Mouse (Mus musculus): ENCODE results near the gene Hrnr. TPM values are rescaled to one million over a fixed set of nuclear protein-coding genes. Genes with fewer than 3 reads are reported as not detected.

Hrnr gene
- polyA plus RNA-seq, 1 experiment from 2014 or later: not detected

- WGBS: 61% methylated on average over 4 of the region's 4 CpGs
These were observed 58.6 kb downstream of the Hrnr start for GRCm38 (mm10) chr3:93378146-93378545.

More at GRCm38 (mm10) chr3:93378146-93378545, 58.6 kb downstream of the Hrnr start:
- Histone ChIP-seq H3K27ac (ENCODE audit: low read depth) (no peak overlapping the region), H3K4me1 (replicated peaks; ENCODE audit: control insufficient read depth, insufficient read depth, low read length) (no peaks in the 10 kb centered on the region), H3K4me3 (ENCODE audit: low read depth, low read length) (no peak overlapping the region), H3K27me3 (replicated peaks; ENCODE audit: control insufficient read depth, insufficient read depth, low read length) (no peaks in the 10 kb centered on the region), H3K36me3 (ENCODE audit: control insufficient read depth, insufficient read depth, low read length) (no peaks in the 10 kb centered on the region), H3K4me2 (ENCODE audit: low read length) (no peak overlapping the region), H3K9ac (ENCODE audit: low read length) (no peak overlapping the region), H3K9me3 (ENCODE audit: control insufficient read depth, low read length) (no peaks in the 10 kb centered on the region)
- DNase-seq (ENCODE audit: low spot score): no peak
- ATAC-seq (replicated peaks; ENCODE audit: low FRiP score, low TSS enrichment, low read depth): no peak

Other genes with a start within 250 kb of the Hrnr start
- not detected in 2 replicates for gene Crnn, start 175.0 kb upstream of the Hrnr start, polyA plus RNA-seq (2014; fragmentation: Nextera tagmentation; extraction: Ambion mirVana)
- not detected in 2 replicates for gene Flg2, start 122.5 kb upstream of the Hrnr start, polyA plus RNA-seq (2014; fragmentation: Nextera tagmentation; extraction: Ambion mirVana)
- gene Flg, start 46.2 kb upstream of the Hrnr start, polyA plus RNA-seq (2014; fragmentation: Nextera tagmentation; extraction: Ambion mirVana): not detected in 2 replicates
- gene Rptn, start 74.0 kb downstream of the Hrnr start, polyA plus RNA-seq (2014; fragmentation: Nextera tagmentation; extraction: Ambion mirVana): not detected in 2 replicates
- gene Tchh, start 122.6 kb downstream of the Hrnr start, polyA plus RNA-seq (2014; fragmentation: Nextera tagmentation; extraction: Ambion mirVana): 0.97 and 1.4 TPM in 2 replicates
- gene Tchhl1, start 149.0 kb downstream of the Hrnr start, polyA plus RNA-seq (2014; fragmentation: Nextera tagmentation; extraction: Ambion mirVana): not detected in 2 replicates
- gene S100a11, start 200.7 kb downstream of the Hrnr start, polyA plus RNA-seq (2014; fragmentation: Nextera tagmentation; extraction: Ambion mirVana): 946 TPM in 2 replicates
- gene S100a10, start 235.3 kb downstream of the Hrnr start, polyA plus RNA-seq (2014; fragmentation: Nextera tagmentation; extraction: Ambion mirVana): 497 and 519 TPM in 2 replicates